Mouse (Mus musculus) megakaryocyte progenitor cell, adult 5-6 weeks (primary cell): Measurements from ENCODE around the gene Dbf4. TPM values are rescaled to one million over a fixed set of nuclear protein-coding genes. Genes with fewer than 3 reads are reported as not detected.
A peak's percentile ranks its signal among the peaks of the same experiment; 100 is the strongest.

Experiments used
- ATAC-seq: replicated peaks from 2 replicates; pipeline ENCODE4 v1.8.0; 2016; ENCODE audit warnings: mild to moderate bottlenecking, moderate TSS enrichment, inconsistent platforms; ENCODE audit not compliant: poor library complexity
- total RNA-seq, 2 experiments: library from RNA; stranded (forward) in 1 of 2; stranded (reverse) in 1 of 2; fragments of 157-497, 149-512 nt in 1 of 2; fragments of 200-1000 nt in 1 of 2; gene quantifications; 2 replicates each; pipeline versions ENCODE4 v1.2.3 to v1.2.4; 2015 to 2017

The Dbf4 gene
- total RNA-seq (2015) (66.5 and 78.2 TPM in 2 replicates), total RNA-seq (2017) (65.1 and 76.5 TPM in 2 replicates)

DNA sequence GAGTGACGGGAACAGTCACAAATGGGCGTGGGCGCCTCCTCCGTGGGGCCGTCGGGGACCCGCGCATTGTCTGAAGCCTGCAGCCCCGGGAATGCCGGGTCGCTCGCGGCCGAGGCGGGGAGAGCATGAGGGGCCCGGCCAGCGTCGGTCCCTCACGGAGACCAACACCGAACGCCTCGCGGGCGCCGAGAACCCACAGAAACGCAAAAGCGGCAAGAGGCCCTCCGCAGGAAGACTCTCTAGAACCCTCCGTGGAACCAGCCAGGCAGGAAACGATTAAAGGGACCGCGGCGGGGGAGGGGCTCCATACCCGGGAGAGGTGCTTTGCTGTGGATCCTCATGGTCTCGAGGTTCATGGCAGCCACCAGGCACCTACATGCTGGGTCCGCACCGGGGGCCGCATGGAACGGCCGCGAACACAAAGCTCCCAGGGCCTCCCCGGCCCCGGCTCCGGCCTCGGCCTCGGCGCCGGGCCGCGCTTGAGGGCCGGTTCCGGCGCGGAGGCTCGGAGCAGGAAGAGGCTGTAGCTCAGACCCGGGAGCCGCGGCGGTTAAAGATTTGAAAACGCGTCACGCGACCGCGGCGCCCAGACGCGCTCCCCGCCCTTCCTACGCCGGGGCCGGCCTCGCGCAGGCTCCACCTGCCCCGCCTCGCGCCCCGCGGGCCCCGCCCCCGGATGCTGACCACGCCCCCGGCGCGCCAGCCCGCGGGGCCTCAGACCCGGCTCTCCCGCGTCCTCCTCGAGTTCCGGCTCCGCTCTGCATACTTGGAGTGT is at the start of gene Dbf4, which contains the start of gene Slc25a40:
Gene Dbf4 (minus strand): TSS at position 560 of the 775 bp plus-strand sequence.
Gene Slc25a40 (plus strand): TSS at position 694 of the 775 bp plus-strand sequence.
- peak; percentile 89 for ATAC-seq

DNA sequence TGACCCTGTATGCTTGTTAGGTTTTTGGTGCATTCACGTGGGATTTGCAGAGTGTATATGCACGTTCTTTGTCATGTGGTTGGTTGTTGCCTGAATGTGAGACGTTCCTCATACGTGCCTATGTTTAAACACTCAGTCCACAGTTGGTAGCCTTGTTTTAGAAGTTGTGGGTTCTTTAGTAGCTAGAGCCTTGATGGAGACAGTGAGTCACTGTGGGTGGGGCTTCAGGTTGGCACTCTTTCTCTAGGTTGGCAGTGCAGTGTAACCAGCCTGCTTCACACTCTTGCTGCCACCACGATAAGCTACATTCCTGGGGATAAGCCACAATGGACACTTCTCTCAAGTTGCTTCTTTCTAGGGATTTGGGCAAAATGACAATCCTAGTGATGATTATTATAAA is 34.0 kb upstream of the Dbf4 start:
- peak; percentile 64 for ATAC-seq

DNA sequence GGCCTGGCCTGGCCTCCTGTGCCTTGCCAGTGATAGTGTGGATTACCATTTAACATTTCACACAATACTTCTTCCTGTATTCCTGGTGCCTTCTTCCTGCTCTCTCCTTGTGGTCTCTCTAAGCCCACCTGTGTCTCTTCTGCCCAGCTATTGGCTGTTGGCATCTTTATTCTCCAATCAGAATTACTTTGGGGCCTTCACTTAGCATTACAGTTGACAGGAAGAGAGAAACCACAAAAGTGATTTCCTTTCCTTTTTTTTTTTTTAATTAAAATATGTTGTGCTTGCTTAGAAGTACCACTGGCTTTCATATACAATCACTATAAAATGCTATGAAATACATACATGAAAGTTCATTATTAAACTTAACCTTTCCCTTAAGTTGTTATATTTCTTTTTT is 33.0 kb upstream of the Dbf4 start:
- ATAC-seq = peak; percentile 23; the same call in 1 of the 2 replicates

DNA sequence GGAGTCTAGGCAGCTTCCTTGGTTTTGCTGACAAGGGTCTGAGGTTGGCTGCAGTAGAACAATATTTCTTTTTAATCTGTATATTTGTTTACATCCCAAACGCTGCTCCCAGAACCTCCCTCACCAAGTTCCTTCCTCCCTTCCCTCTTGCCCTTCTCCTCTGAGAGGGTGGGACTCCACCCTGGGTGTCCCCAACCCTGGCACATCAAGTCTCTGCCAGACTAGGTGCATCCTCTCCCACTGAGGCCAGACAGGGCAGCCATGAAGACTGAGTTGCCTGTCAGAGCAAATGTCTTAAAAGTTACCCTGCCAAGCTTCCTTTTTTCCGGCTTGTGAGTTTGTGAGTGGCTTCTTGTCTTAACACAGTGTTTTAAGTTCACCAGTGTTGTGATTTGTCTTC is 16.6 kb upstream of the Dbf4 start:
- no peak for ATAC-seq

DNA sequence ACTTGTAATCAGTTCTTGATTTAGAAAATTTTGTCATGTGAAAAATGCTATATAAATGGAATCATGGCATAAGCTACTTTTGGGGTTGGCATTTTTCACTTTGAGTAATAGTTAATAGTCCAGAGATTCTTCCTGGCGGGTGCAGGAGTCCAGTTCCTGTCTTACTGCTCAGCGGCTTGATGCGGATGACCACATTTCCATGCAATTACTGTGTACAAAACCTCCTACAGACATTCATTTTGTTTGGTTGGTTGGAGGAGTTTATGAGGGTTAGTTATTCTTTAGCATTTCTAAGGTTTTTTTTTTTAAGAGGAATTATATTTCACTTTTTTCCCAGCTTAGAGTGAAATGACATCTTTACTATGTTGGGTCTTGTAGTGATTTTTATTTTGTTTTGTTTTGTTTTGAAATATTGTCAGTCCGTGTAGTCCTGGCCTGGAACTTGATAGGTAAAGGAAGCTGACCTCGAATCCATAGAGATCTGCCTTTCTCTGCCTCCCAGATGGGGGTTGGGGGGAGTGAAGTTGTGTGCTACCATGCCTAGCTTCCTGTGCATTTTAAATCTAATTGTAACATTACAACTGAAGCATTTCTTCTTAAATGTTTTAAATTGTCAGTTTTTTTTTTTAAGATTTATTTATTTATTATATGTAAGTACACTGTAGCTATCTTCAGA is 15.1 kb upstream of the Dbf4 start:
- ATAC-seq = no peak

DNA sequence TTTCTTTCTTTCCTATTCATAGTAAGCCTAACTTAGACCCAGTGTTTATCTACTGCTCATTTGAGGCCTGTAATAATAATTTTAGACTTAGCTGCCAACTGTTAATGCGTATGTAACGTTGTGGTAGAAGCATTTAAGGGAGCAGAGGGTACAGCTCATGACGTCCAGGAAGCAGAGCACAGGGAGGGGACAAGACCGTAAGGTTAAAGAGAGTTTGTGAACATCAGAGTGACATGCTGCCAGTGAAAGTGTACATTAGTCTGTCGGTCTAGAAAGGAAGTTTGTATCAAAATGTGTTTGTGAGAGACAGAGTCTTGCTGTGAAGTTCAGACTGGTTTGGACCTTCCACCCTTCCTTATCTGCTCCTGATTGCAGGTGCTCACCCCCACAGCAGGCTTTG is 3.4 kb upstream of the Dbf4 start:
- no peak for ATAC-seq

DNA sequence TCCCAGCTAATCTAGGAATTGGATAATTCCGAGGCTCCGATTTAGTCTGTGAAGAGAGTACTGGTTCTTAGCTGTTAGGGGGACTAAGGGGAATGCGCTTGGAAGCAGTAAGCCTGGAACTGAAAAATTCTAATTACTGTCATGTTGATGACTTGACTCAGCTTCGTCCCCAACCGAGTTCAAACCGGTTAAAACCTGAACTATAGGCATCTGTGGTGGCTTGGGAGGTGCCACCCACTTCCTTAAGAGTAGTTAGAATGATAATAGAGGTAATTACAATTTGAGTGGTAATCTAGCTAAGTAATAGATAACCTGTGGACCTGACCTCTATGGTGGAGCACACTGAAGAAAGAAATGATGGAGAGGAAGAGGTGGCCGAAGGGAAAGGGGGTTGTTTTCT is 1.6 kb upstream of the Dbf4 start:
- ATAC-seq = no peak; the same call in 1 of the 2 replicates

DNA sequence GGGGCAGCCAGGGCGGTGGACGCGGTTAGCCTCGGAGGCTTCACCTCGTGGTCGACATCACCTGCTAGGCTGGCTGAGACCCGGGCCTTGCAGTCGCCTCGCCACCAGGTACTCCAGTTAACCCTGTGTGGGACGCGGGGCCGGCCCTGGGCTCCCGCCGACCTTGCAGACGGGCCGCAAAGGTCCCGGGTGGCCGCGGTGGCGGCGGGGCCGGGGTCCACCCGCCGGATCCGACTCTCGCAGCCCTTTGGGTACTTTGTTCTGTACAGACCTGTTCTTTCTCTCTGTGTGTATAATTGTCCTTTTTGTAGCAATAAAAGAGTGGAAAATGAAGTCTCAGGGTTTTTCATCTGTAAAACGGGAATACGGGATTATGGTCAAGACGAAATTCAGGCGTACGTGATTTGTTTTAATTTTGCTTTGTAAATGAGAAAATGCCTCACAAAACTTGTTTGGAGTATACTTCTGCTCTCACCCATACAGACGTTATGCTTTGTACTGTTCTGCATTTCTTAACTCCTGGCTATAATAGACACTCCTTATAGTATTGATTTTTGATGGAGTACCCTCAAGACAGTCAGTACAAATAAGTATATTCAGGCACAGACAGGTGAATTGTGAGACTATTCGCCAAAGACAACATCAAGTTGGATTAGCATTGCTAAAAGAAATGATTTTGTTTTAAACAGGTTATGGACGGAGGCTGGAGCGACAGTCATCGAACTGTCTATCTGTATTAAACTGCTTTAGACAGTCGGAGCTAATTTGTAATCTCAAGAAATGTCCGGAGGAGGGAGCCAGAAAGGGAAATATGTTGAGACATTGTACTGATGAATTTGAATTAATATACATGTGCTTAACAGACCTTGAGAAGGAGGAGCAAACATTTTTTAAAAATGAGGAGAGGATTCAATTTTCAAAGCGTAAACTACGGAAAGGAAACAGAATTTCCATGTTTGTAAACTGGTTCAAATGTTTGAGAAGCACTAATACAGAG is 714 bp upstream of the Dbf4 start:
- peak; percentile 45 for ATAC-seq

DNA sequence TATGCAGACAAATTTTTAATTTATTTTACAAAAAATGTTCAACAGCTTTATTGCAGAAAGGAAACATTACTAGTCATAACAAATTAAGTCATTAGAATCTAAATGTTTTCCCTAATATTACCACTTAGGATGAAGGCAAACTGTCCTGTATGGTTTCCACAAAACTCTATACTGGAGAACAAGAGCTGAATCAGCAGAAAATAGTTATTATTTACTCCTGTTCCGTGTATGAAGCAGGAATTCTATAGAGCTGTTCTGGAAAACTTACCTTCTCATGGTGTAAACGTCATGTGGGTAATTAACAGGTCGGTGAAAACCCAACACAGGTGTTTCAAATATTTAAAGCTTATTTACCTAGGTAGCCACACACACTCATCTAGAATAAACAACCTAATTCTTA is 1.1 kb downstream of the Dbf4 start:
- ATAC-seq = no peak

DNA sequence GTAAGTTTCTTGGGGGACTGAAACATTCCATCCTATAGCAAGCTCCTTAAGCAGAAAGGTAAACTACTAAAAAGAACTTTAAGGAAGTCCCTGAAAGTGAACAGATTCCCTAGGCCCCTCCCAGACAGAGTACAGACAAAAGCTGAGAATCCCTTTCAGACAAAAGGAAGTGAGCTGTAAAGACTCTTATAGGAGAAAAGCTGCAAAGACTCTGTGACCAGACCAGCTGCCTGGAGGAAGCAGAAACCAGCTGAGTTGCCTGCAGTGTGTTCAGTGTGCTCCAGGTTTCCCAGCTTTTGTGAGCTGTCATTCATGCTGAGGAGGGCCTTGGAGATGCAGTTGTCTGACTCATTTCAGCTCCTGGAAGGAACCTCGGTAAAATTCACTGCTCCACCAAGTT is 5.1 kb downstream of the Dbf4 start:
- ATAC-seq = peak; percentile 47

DNA sequence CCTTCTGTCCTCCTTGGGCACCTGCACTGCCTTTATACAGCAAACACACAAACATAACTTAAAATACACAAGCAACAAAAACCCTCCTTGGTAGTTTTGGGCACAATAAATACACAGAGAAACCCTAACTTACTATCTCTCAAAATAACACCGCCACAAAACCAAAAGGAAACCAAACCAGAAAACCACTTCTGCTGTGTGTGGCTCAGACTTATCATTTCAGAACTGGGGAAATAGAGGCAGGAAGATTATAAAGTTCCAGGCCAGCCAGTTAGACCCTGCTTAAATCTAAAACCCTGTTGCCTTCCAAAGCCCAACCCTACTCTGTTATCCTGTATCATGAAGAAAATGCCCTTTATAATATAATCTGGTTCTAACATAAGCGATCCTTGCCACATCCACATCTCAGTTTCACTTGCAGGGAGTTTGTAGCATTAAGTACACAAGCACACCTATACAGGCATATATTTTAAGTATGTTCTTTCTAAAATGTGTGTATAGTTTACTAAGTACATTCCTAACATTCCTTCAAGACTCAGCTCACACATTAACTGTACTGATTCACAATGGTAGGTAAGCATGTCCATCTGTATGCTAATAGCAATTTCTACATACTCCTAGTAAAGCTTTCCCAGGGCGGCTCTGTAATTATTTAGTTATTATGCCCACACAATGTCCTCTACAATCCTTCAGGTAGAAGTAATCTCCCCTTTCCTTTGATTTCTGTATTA is 5.7 kb downstream of the Dbf4 start:
- ATAC-seq = 0 out of 2 replicates have a peak, but pooled peaks have one; percentile 4

DNA sequence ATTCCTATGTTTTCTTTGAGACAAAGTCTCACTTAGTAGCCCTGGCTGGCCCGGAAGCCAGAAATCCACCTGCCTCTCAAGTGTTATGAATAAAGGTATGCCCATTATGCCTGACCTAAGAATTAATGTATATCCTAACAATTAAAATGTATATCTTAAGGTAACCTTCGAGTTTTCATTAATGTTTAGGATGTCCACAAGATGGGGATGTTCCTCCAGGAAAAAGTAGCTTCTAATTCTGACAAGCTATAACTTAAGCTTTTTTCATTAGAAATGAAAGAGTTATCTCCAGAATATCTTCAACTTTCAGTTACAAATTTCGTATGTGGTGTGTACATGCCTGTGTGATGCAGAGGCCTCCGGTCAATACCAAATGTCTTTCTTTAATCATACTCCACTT is 13.8 kb downstream of the Dbf4 start:
- no peak for ATAC-seq

DNA sequence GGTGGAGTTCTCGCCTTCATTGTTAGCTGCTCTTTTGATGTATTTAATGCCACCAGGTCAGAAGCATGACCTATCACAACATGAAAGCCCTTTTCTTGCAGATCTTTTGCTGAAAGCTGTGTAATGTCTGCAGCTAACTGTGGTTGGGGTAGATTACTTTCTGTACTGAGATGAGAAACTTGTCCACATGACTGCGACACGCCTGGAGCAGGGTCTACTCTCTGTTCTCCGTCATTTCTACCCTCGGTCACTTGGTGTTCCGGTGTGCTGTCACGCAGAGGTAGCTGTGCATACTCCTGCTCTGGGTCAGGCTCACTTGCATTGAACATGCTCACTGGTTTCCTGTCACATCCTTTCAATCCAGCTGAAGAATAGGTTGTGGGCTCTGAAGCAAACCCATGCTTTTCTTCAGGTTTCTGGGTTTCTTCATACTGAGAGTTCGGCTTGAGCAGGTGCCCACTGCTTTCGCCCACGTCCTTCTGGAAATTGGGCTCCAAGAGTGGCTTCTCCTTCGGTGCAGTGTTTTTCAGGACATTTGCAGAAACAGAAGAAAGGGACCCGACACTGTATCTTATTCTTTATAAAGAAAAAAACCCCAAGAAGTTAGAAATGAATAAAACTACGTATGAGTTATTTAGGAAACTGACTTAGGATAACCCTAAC is 24.8 kb downstream of the Dbf4 start:
- no peak for ATAC-seq

DNA sequence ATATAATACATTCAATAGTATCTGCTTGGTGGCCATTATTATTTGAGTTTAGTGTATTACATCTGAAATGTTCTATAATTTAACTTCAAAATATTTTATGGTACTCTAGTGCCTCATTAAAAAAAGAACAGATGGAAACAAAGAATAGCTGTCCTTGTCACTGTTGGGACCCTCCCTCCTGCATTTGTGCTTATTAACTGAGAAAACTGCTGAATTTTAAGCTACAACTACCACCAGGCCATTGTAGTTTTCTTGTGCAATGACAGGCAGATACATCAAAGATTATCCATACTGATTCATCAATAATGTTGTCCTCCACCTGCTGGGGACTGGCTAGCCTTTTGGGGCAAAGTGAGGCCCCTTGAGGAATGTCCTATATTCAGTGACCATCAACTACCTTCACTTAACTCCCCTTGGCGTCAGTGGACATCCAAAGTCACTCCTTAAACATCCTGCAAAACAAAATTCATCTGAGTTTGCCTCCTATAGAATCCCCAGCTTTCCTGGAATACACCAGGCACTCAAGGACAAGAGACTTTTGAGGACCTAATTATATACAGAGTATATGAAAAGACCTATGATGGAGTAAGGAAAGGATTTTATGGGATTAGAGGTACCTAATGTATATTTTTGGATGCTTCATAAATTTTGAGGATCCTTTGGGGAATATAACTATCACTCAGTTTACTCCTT is 28.5 kb downstream of the Dbf4 start:
- no peak for ATAC-seq

DNA sequence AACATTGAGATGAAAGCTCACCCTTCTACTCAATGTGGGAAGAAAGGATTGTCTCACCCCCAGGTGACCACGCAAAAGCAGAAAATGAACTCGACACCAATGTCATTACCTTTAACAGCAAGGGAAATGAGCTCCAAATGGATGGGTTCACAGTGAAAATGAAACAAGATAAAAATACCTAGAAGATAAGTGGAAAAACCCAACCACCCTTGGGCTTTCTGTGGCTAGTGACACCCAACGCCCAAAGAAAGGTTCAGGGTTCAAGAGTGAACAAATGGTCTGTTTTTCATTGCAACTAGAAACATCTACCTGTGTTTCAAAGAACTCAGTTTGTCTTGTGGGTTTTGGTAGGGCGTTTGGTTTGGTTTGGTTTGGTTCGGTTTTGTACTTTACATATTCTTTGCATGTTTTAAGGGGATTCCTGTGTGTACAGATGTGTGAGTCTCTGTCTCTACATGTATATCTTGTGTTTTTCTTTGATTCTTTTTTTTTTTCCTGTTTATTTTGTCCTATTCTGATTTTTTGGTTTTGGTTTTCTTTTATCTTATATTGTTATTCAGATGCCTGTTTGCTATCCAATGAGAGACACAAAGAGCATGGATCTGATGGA is 48.1 kb downstream of the Dbf4 start:
- no peak for ATAC-seq

DNA sequence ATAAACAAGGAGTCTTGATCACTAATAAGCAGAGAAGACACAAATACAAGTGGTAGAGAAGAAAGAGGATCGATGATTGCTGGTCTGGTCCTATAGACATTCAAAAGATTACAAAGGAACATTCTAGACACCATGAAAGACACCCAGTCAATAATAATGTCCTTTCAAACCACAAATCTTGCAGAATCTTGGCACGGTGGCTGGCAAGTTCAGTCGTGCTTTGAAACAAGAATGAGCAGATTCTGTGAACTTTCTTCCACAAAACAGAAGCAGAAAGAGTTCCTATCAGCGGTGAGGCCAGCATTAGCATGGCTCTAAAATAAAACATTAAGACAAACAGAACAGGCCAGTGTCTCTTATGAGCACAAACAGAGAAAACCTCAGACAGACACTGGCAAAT is 49.1 kb downstream of the Dbf4 start:
- ATAC-seq = no peak

DNA sequence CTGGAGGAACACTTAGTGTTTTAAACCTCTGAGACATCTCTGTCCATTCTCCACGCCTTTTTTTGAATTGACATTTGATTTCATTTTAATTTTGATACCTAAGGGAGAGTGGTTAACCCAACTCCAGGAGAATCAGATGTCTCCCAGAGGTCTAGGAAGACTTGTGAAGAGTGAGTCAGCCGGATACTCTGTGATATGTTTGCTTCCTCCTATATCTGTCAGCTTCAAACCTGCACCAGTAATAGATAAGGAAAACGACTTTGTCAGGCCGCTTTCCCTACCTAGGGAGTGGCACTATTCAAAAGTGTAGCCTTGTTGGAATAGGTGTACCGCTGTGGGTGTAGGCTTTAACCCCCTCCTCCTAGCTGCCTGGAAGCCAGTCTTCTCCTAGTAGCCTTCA is 53.7 kb downstream of the Dbf4 start:
- ATAC-seq = peak; percentile 13; the same call in 1 of the 2 replicates

DNA sequence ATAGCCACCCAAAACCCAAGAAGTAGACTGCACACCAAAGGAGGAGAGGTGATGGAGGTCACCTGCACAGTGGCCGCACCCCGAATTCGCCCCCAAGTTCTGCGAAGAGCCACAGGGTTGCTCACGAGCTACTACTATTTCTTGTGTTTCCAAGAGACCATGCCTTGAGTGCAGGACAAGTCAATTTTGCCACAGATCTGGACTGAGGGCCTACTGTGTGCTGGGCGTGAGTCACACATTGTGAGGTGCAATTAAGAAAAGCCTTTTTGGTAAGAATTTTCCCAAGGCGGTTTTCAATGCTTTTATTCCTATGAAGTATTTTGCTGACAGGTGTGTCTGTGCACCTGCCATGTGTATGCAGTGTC is 54.2 kb downstream of the Dbf4 start:
- ATAC-seq = no peak
